Mouse (Mus musculus) embryonic fibroblast, embryonic 13.5 days (primary cell): Measurements from ENCODE around the gene Slc20a1. TPM values are rescaled to one million over a fixed set of nuclear protein-coding genes. Genes with fewer than 3 reads are reported as not detected.

Experiments
- H3K27ac ChIP-seq: 2 replicates; pipeline ENCODE4 v1.5.1; 2012; ENCODE audit warnings: low read length, control low read depth, inconsistent platforms; ENCODE audit not compliant: insufficient read depth
- H3K4me1 ChIP-seq: 2 replicates; pipeline ENCODE4 v1.6.1; 2011; ENCODE audit warnings: low read length; ENCODE audit not compliant: control insufficient read depth, insufficient read depth
- H3K4me3 ChIP-seq: 2 replicates; pipeline ENCODE4 v1.5.1; 2011; ENCODE audit warnings: mild to moderate bottlenecking, control low read depth, low read length; ENCODE audit not compliant: insufficient read depth
- CTCF ChIP-seq: IDR thresholded peaks from 2 replicates; pipeline ENCODE4 v1.5.1; 2011; ENCODE audit warnings: mild to moderate bottlenecking, control low read depth, low read length, moderate library complexity, borderline replicate concordance; ENCODE audit not compliant: insufficient read depth
- POLR2A ChIP-seq: IDR thresholded peaks from 2 replicates; pipeline ENCODE4 v1.6.1; 2011; ENCODE audit warnings: low read depth, mild to moderate bottlenecking, control low read depth, low read length, moderate library complexity
- polyA plus RNA-seq: library from polyadenylated mRNA; stranded (reverse); fragments of >200 nt; gene quantifications from 2 replicates; pipeline ENCODE4 v1.2.4, GENCODE M21; 2011; ENCODE audit warnings: low read depth; ENCODE audit not compliant: missing spikeins, insufficient read length

Slc20a1 gene
- polyA plus RNA-seq, 1 experiment, result 141 TPM

- no peak overlapping the region for H3K4me3 ChIP-seq
- H3K27ac ChIP-seq, result no peak overlapping the region
- H3K4me1 ChIP-seq, result no peaks in the 10 kb centered on the region
- TF ChIP-seq POLR2A (no peak), CTCF (no peak)
These were observed 22.6 kb downstream of the Slc20a1 start for GRCm38 (mm10) chr2:129221097-129221632.

- Histone ChIP-seq H3K4me3 (no peak overlapping the region), H3K27ac (no peak overlapping the region), H3K4me1 (no peaks in the 10 kb centered on the region)
- TF ChIP-seq CTCF (no peak), POLR2A (no peak)
These were observed 25.6 kb downstream of the Slc20a1 start for GRCm38 (mm10) chr2:129224178-129224577.

GRCm38 (mm10) chr2:129225251-129225819, 26.8 kb downstream of the Slc20a1 start:
- TF ChIP-seq POLR2A (no peak), CTCF (no peak)
- H3K4me1 ChIP-seq, result no peaks in the 10 kb centered on the region
- H3K4me3 ChIP-seq, result no peak overlapping the region
- H3K27ac ChIP-seq, result no peak overlapping the region

GRCm38 (mm10) chr2:129226296-129226851, 27.8 kb downstream of the Slc20a1 start:
- Histone ChIP-seq H3K27ac (no peak overlapping the region), H3K4me3 (no peak overlapping the region), H3K4me1 (no peaks in the 10 kb centered on the region)
- no peak for TF ChIP-seq POLR2A
- no peak for TF ChIP-seq CTCF

- no peak overlapping the region for H3K27ac ChIP-seq
- no peak overlapping the region for H3K4me3 ChIP-seq
- no peaks in the 10 kb centered on the region for H3K4me1 ChIP-seq
- TF ChIP-seq CTCF (no peak), POLR2A (no peak)
These were observed 28.5 kb downstream of the Slc20a1 start for GRCm38 (mm10) chr2:129227011-129227529.

GRCm38 (mm10) chr2:129227709-129228108, 29.1 kb downstream of the Slc20a1 start:
- Histone ChIP-seq H3K27ac (no peak overlapping the region), H3K4me3 (no peak overlapping the region), H3K4me1 (no peaks in the 10 kb centered on the region)
- no peak for TF ChIP-seq POLR2A
- no peak for TF ChIP-seq CTCF

- Histone ChIP-seq H3K27ac (no peak overlapping the region), H3K4me3 (no peak overlapping the region), H3K4me1 (no peaks in the 10 kb centered on the region)
- TF ChIP-seq CTCF (no peak), POLR2A (no peak)
These were observed 30.0 kb downstream of the Slc20a1 start for GRCm38 (mm10) chr2:129228571-129228970.

- Histone ChIP-seq H3K4me3 (no peak overlapping the region), H3K4me1 (no peaks in the 10 kb centered on the region), H3K27ac (no peak overlapping the region)
- no peak for TF ChIP-seq POLR2A
These were observed 30.8 kb downstream of the Slc20a1 start for GRCm38 (mm10) chr2:129229316-129229715.

GRCm38 (mm10) chr2:129232023-129232422, 33.5 kb downstream of the Slc20a1 start:
- Histone ChIP-seq H3K27ac (no peak overlapping the region), H3K4me1 (no peaks in the 10 kb centered on the region), H3K4me3 (no peak overlapping the region)
- no peak for TF ChIP-seq CTCF
- TF ChIP-seq POLR2A, result no peak

- Histone ChIP-seq H3K27ac (no peak overlapping the region), H3K4me1 (no peaks in the 10 kb centered on the region), H3K4me3 (no peak overlapping the region)
- TF ChIP-seq CTCF, result no peak
- TF ChIP-seq POLR2A, result no peak
These were observed 33.9 kb downstream of the Slc20a1 start for GRCm38 (mm10) chr2:129232484-129232883.

- Histone ChIP-seq H3K4me1 (no peaks in the 10 kb centered on the region), H3K4me3 (no peak overlapping the region), H3K27ac (no peak overlapping the region)
- TF ChIP-seq POLR2A (no peak), CTCF (no peak)
These were observed 34.7 kb downstream of the Slc20a1 start for GRCm38 (mm10) chr2:129233218-129233617.
